Mouse (Mus musculus): ENCODE data around the gene Gstp1. TPM values are rescaled to one million over a fixed set of nuclear protein-coding genes. Genes with fewer than 3 reads are reported as not detected.
"Not testable (repeated sequence)": the region's sequence is repeated elsewhere in the genome, so short reads cannot be mapped to it uniquely, and the experiment has no call there.

Gene Gstp1
- polyA plus RNA-seq, 1 experiment from 2014 or later: 470 TPM

GRCm38 (mm10) chr19:4045966-4046865 is 8.4 kb upstream of the Gstp1 start, which contains the start of gene Gstp2:
Gene Gstp2, minus strand, starts transcription at chr19:4046023.
- no peak within 1 kb of the TSS for H3K27ac ChIP-seq
- H3K27me3 ChIP-seq (ENCODE audit: insufficient read depth, poor library complexity, severe bottlenecking): no peaks in the 10 kb centered on the region
- H3K9me3 ChIP-seq: no peaks in the 10 kb centered on the region
- H3K36me3 ChIP-seq: no peaks in the 10 kb centered on the region
- no peak within 1 kb of the TSS for H3K4me3 ChIP-seq
- H3K4me1 ChIP-seq: 0 out of 2 replicates have a peak, but pooled peaks cover 13% of the 10 kb centered on the region
- 54% methylated on average over 16 of the region's 16 CpGs for WGBS
- DNase-seq (ENCODE audit: low spot score): no peak

GRCm38 (mm10) chr19:4044109-4044508 is 6.3 kb upstream of the Gstp1 start:
- 85% methylated on average over 5 of the region's 5 CpGs for WGBS
- not testable (repeated sequence) for H3K4me3 ChIP-seq; H3K36me3 ChIP-seq; DNase-seq (ENCODE audit: low spot score); H3K27me3 ChIP-seq (ENCODE audit: insufficient read depth, poor library complexity, severe bottlenecking); H3K9me3 ChIP-seq; H3K27ac ChIP-seq
- 0 out of 2 replicates have a peak, but pooled peaks cover 13% of the 10 kb centered on the region for H3K4me1 ChIP-seq

- H3K9me3 ChIP-seq: no peaks in the 10 kb centered on the region
- peaks cover 22% of the 10 kb centered on the region for H3K4me1 ChIP-seq
- H3K4me3 ChIP-seq: no peak overlapping the region
- 63% methylated on average over 14 of the region's 14 CpGs for WGBS
- no peaks in the 10 kb centered on the region for H3K27me3 ChIP-seq (ENCODE audit: insufficient read depth, poor library complexity, severe bottlenecking)
- H3K36me3 ChIP-seq: no peaks in the 10 kb centered on the region
- H3K27ac ChIP-seq: no peak overlapping the region
- DNase-seq (ENCODE audit: low spot score): no peak
These were observed 4.3 kb upstream of the Gstp1 start for GRCm38 (mm10) chr19:4042124-4042523.

- not testable (repeated sequence) for DNase-seq (ENCODE audit: low spot score); H3K36me3 ChIP-seq; H3K27me3 ChIP-seq (ENCODE audit: insufficient read depth, poor library complexity, severe bottlenecking); H3K27ac ChIP-seq; H3K9me3 ChIP-seq; H3K4me3 ChIP-seq
- peaks cover 25% of the 10 kb centered on the region for H3K4me1 ChIP-seq
- 78% methylated on average over 3 of the region's 4 CpGs for WGBS
These were observed 3.7 kb upstream of the Gstp1 start for GRCm38 (mm10) chr19:4041500-4041899.

- 83% methylated on average over 5 of the region's 5 CpGs for WGBS
- not testable (repeated sequence) for H3K9me3 ChIP-seq; DNase-seq (ENCODE audit: low spot score); H3K27me3 ChIP-seq (ENCODE audit: insufficient read depth, poor library complexity, severe bottlenecking); H3K36me3 ChIP-seq; H3K4me3 ChIP-seq; H3K27ac ChIP-seq
- H3K4me1 ChIP-seq: peaks cover 28% of the 10 kb centered on the region
These were observed 3.2 kb upstream of the Gstp1 start for GRCm38 (mm10) chr19:4040941-4041340.

GRCm38 (mm10) chr19:4037154-4037787 is 514 bp downstream of the Gstp1 start:
- WGBS: 24% methylated on average over 7 of the region's 8 CpGs

GRCm38 (mm10) chr19:4036327-4037045 is 1.3 kb downstream of the Gstp1 start:
- Histone ChIP-seq H3K4me1 (peaks cover 19% of the 10 kb centered on the region), H3K9me3 (no peaks in the 10 kb centered on the region), H3K27ac (no peak overlapping the region), H3K4me3 (no peak overlapping the region), H3K27me3 (ENCODE audit: insufficient read depth, poor library complexity, severe bottlenecking) (no peaks in the 10 kb centered on the region), H3K36me3 (peaks cover 11% of the 10 kb centered on the region; the same call in 1 of the 2 replicates)
- 82% methylated on average over 12 of the region's 12 CpGs for WGBS
- DNase-seq (ENCODE audit: low spot score): no peak

More at GRCm38 (mm10) chr19:4037154-4037787, 514 bp downstream of the Gstp1 start:
- Histone ChIP-seq H3K36me3 (peaks cover 11% of the 10 kb centered on the region; the same call in 1 of the 2 replicates), H3K4me3 (peak overlapping the region; percentile 87), H3K27ac (peak overlapping the region; percentile 95), H3K4me1 (peaks cover 25% of the 10 kb centered on the region)
- H3K27me3 ChIP-seq (ENCODE audit: insufficient read depth, poor library complexity, severe bottlenecking); DNase-seq (ENCODE audit: low spot score); H3K9me3 ChIP-seq: not testable (repeated sequence)

- no peaks in the 10 kb centered on the region for H3K27me3 ChIP-seq (ENCODE audit: insufficient read depth, poor library complexity, severe bottlenecking)
- peaks cover 11% of the 10 kb centered on the region; the same call in 1 of the 2 replicates for H3K36me3 ChIP-seq
- DNase-seq (ENCODE audit: low spot score): no peak
- H3K4me1 ChIP-seq: peaks cover 19% of the 10 kb centered on the region
- H3K4me3 ChIP-seq: no peak overlapping the region
- 68% methylated on average over 5 of the region's 5 CpGs for WGBS
- H3K9me3 ChIP-seq: no peaks in the 10 kb centered on the region
- no peak overlapping the region for H3K27ac ChIP-seq
These were observed 4.0 kb downstream of the Gstp1 start for GRCm38 (mm10) chr19:4033742-4034141.

GRCm38 (mm10) chr19:4033298-4033697 is 4.5 kb downstream of the Gstp1 start:
- DNase-seq (ENCODE audit: low spot score): no peak
- Histone ChIP-seq H3K36me3 (peaks cover 11% of the 10 kb centered on the region; the same call in 1 of the 2 replicates), H3K27me3 (ENCODE audit: insufficient read depth, poor library complexity, severe bottlenecking) (no peaks in the 10 kb centered on the region), H3K4me3 (no peak overlapping the region), H3K27ac (no peak overlapping the region), H3K9me3 (no peaks in the 10 kb centered on the region), H3K4me1 (peaks cover 19% of the 10 kb centered on the region)
- WGBS: 69% methylated on average over 3 of the region's 3 CpGs

- WGBS: 45% methylated on average over 7 of the region's 7 CpGs
- H3K27ac ChIP-seq: no peak overlapping the region
These were observed 5.1 kb downstream of the Gstp1 start for GRCm38 (mm10) chr19:4032668-4033067.

GRCm38 (mm10) chr19:4027576-4027975 is 10.2 kb downstream of the Gstp1 start:
- Histone ChIP-seq H3K27ac (no peak overlapping the region), H3K4me3 (no peak overlapping the region), H3K27me3 (ENCODE audit: insufficient read depth, poor library complexity, severe bottlenecking) (no peaks in the 10 kb centered on the region), H3K36me3 (no peaks in the 10 kb centered on the region), H3K4me1 (no peaks in the 10 kb centered on the region), H3K9me3 (peaks cover 5% of the 10 kb centered on the region; the same call in 1 of the 2 replicates)
- DNase-seq (ENCODE audit: low spot score): no peak

More at GRCm38 (mm10) chr19:4032668-4033067, 5.1 kb downstream of the Gstp1 start:
- DNase-seq (ENCODE audit: low spot score): no peak
- no peaks in the 10 kb centered on the region for H3K27me3 ChIP-seq (ENCODE audit: insufficient read depth, poor library complexity, severe bottlenecking)
- H3K9me3 ChIP-seq: no peaks in the 10 kb centered on the region
- H3K36me3 ChIP-seq: peaks cover 11% of the 10 kb centered on the region; the same call in 1 of the 2 replicates
- no peak overlapping the region for H3K4me3 ChIP-seq
- H3K4me1 ChIP-seq: peaks cover 15% of the 10 kb centered on the region

GRCm38 (mm10) chr19:4023185-4023584 is 14.6 kb downstream of the Gstp1 start:
- Histone ChIP-seq H3K27ac (no peak overlapping the region), H3K27me3 (ENCODE audit: insufficient read depth, poor library complexity, severe bottlenecking) (no peaks in the 10 kb centered on the region), H3K4me1 (no peaks in the 10 kb centered on the region), H3K9me3 (peaks cover 5% of the 10 kb centered on the region; the same call in 1 of the 2 replicates), H3K36me3 (no peaks in the 10 kb centered on the region), H3K4me3 (no peak overlapping the region)
- WGBS: 57% methylated on average over 7 of the region's 7 CpGs
- DNase-seq (ENCODE audit: low spot score): no peak

Measured in heart, embryonic 10.5 days (tissue).